Mouse (Mus musculus) E14TG2a.4 (cell line): ENCODE measurements at regions not wholly inside any gene's neighbourhood (a gene's known extent, or its start where the extent isn't known, plus 50 kb on each side); places are given as distances from the start of the nearest gene placed in this dataset.

Experiments used
- H3K27me3 ChIP-seq: 2 replicates; pipeline ENCODE4 v1.6.1; 2014; ENCODE audit warnings: low read length, control low read depth; ENCODE audit not compliant: insufficient read depth
- H3K36me3 ChIP-seq: 2 replicates; pipeline ENCODE4 v1.6.1; 2014; ENCODE audit warnings: low read length, control low read depth; ENCODE audit not compliant: insufficient read depth
- H3K4me1 ChIP-seq: replicated peaks from 2 replicates; pipeline ENCODE4 v1.6.1; 2014; ENCODE audit warnings: low read depth, low read length, control low read depth
- H3K4me3 ChIP-seq: replicated peaks from 2 replicates; pipeline ENCODE4 v1.5.1; 2014; ENCODE audit warnings: mild to moderate bottlenecking, low read length
- H3K9me3 ChIP-seq: 2 replicates; pipeline ENCODE4 v1.6.1; 2014; ENCODE audit warnings: low read length, control low read depth
- CTCF ChIP-seq: conservative IDR thresholded peaks from 2 replicates; pipeline ENCODE4 v1.5.1; 2014; ENCODE audit warnings: low read length
- NANOG ChIP-seq: IDR thresholded peaks from 2 replicates; pipeline ENCODE4 v1.6.1; 2014; ENCODE audit warnings: borderline replicate concordance, low read length, mixed read lengths
- POU5F1 ChIP-seq: IDR thresholded peaks from 2 replicates; pipeline ENCODE4 v1.6.1; 2014; ENCODE audit warnings: low read length, borderline replicate concordance

- 0 out of 2 replicates have a peak, but pooled peaks cover 3% of the 10 kb centered on the region for H3K4me1 ChIP-seq
These were observed 56.1 kb upstream of the Kctd3 start for GRCm38 (mm10) chr1:189063699-189064098.

DNA sequence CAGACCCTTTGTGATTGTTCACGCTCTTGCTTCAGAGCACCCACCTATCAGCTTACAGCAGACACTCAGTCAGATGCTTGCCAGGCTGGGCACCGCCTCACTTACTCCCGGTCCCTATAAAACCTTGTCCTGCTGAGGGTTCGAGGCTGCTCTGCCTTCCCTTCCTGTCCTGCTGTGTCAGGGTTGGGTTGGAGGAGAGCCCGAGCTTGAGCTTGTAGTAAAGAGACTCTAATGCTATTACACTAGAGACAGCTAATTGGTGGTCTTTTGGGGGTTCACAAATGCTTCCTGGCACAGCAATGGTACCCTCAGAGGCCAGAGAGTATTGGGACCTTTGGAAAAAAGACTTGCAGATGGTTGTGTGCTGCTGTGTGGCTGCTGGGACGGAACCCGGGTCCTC lies 55.6 kb upstream of the Kctd3 start:
- H3K9me3 ChIP-seq = no peaks in the 10 kb centered on the region
- H3K4me1 ChIP-seq = 0 out of 2 replicates have a peak, but pooled peaks cover 3% of the 10 kb centered on the region
- H3K27me3 ChIP-seq = peaks cover 8% of the 10 kb centered on the region; the same call in 1 of the 2 replicates
- H3K36me3 ChIP-seq = no peaks in the 10 kb centered on the region
- TF ChIP-seq NANOG (no peak), CTCF (no peak), POU5F1 (no peak)
- no peak overlapping the region for H3K4me3 ChIP-seq

More at GRCm38 (mm10) chr1:189063699-189064098, 56.1 kb upstream of the Kctd3 start:
- Histone ChIP-seq H3K9me3 (no peaks in the 10 kb centered on the region), H3K4me3 (no peak overlapping the region), H3K27me3 (peaks cover 8% of the 10 kb centered on the region; the same call in 1 of the 2 replicates), H3K36me3 (no peaks in the 10 kb centered on the region)
- TF ChIP-seq POU5F1 (no peak), CTCF (no peak), NANOG (no peak)
